Mouse (Mus musculus): ENCODE data around the gene Exosc5. TPM values are rescaled to one million over a fixed set of nuclear protein-coding genes. Genes with fewer than 3 reads are reported as not detected.
A peak's percentile ranks its signal among the peaks of the same experiment; 100 is the strongest.

Gene Exosc5
- total and polyA plus RNA-seq, 3 experiments: 109 to 134 TPM; not detected in 1

- TF ChIP-seq ZMIZ1 (IDR thresholded peaks at IDR 0.05; ENCODE audit: low read depth, low read length) (0 out of 2 replicates have a peak, but pooled peaks have one; percentile 15), KAT2A (conservative IDR thresholded peaks at IDR 0.05; ENCODE audit: low read depth, low read length) (no peak), BHLHE40 (IDR thresholded peaks at IDR 0.05; ENCODE audit: borderline replicate concordance, low read depth, low read length) (no peak), UBTF (IDR thresholded peaks at IDR 0.05; ENCODE audit: borderline replicate concordance, insufficient read depth, low read depth, low read length) (no peak), ZKSCAN1 (IDR thresholded peaks at IDR 0.05; ENCODE audit: low read depth, low read length) (no peak), MYC (IDR thresholded peaks at IDR 0.05; ENCODE audit: low read depth, low read length) (0 out of 2 replicates have a peak, but pooled peaks have one; percentile 23), JUND (IDR thresholded peaks at IDR 0.05; ENCODE audit: low read depth, low read length) (no peak), MXI1 (IDR thresholded peaks at IDR 0.05; ENCODE audit: low read depth, low read length) (no peak; the same call in none of the 2 replicates), MAZ (IDR thresholded peaks at IDR 0.05; ENCODE audit: low read depth, low read length) (no peak)
Measured at GRCm38 (mm10) chr7:25719761-25720610, 61.0 kb downstream of the Exosc5 start (continued).

GRCm38 (mm10) chr7:25720760-25721159 lies 61.8 kb downstream of the Exosc5 start:
- no peak overlapping the region for H3K27ac ChIP-seq (ENCODE audit: control insufficient read depth, low read depth, low read length)
- peaks cover 3% of the 10 kb centered on the region; the same call in 1 of the 2 replicates for H3K79me2 ChIP-seq (ENCODE audit: control insufficient read depth, insufficient read depth, low read length, poor library complexity)
- DNase-seq (ENCODE audit: low read depth, low spot score): no peak
- H3K4me3 ChIP-seq (ENCODE audit: control insufficient read depth in 1 of 2, insufficient read depth in 1 of 2, low read depth in 2 of 2, low read length in 2 of 2): no peak overlapping the region
- peaks cover 15 to 26% of the 10 kb centered on the region in 2 experiments for H3K36me3 ChIP-seq (ENCODE audit: control insufficient read depth in 1 of 2, insufficient read depth in 2 of 2, low read length in 2 of 2)
- no peak overlapping the region for H3K9ac ChIP-seq (ENCODE audit: control insufficient read depth, low read depth, low read length, poor library complexity, severe bottlenecking)
- peaks cover 3 to 19% of the 10 kb centered on the region in 2 experiments; a peak in 3 of 4 replicates for H3K4me1 ChIP-seq (ENCODE audit: control insufficient read depth in 1 of 2, insufficient read depth in 2 of 2, low read length in 2 of 2)
- no peaks in the 10 kb centered on the region for H3K27me3 ChIP-seq (ENCODE audit: control insufficient read depth in 1 of 2, insufficient read depth in 2 of 2, low read length in 2 of 2)
- TF ChIP-seq ZMIZ1 (IDR thresholded peaks at IDR 0.05; ENCODE audit: low read depth, low read length) (no peak), E2F4 (IDR thresholded peaks at IDR 0.05; ENCODE audit: borderline replicate concordance, low read depth, low read length) (no peak), MAX (IDR thresholded peaks at IDR 0.05; ENCODE audit: low read length) (no peak), BHLHE40 (IDR thresholded peaks at IDR 0.05; ENCODE audit: borderline replicate concordance, low read depth, low read length) (no peak), KAT2A (conservative IDR thresholded peaks at IDR 0.05; ENCODE audit: low read depth, low read length) (no peak)
- no peaks in the 10 kb centered on the region for H3K9me3 ChIP-seq (replicated peaks; ENCODE audit: insufficient read depth, low read length)

Other genes with a start within 250 kb of the Exosc5 start
- gene Cxcl17, start 246.3 kb upstream of the Exosc5 start, total RNA-seq (2012; rRNA removed): not detected in 2 replicates
- gene Cxcl17, start 246.3 kb upstream of the Exosc5 start, polyA plus RNA-seq (2012; ENCODE audit: insufficient read depth in 1 of 2, insufficient read length in 2 of 2, low read depth in 1 of 2, low replicate concordance in 2 of 2, missing spikeins in 1 of 2): not detected
- 0.27 and 0.46 TPM in 2 replicates for gene Ceacam1, start 181.6 kb upstream of the Exosc5 start, total RNA-seq (2012; rRNA removed)
- 1 to 10 TPM in 1 of 2 experiments, not detected in 1; 1.5 TPM for gene Ceacam1, start 181.6 kb upstream of the Exosc5 start, polyA plus RNA-seq (2012; ENCODE audit: insufficient read depth in 1 of 2, insufficient read length in 2 of 2, low read depth in 1 of 2, low replicate concordance in 2 of 2, missing spikeins in 1 of 2)
- 0.07 TPM in 1 of 2 replicates, not detected in the other for gene Ceacam2, start 119.3 kb upstream of the Exosc5 start, total RNA-seq (2012; rRNA removed)
- under 1 TPM in 1 of 2 experiments, not detected in 1; 0.13 TPM for gene Ceacam2, start 119.3 kb upstream of the Exosc5 start, polyA plus RNA-seq (2012; ENCODE audit: insufficient read depth in 1 of 2, insufficient read length in 2 of 2, low read depth in 1 of 2, low replicate concordance in 2 of 2, missing spikeins in 1 of 2)
- gene Erich4, start 43.3 kb upstream of the Exosc5 start, total RNA-seq (2012; rRNA removed): not detected in 2 replicates
- gene Erich4, start 43.3 kb upstream of the Exosc5 start, polyA plus RNA-seq (2012; ENCODE audit: insufficient read depth in 1 of 2, insufficient read length in 2 of 2, low read depth in 1 of 2, low replicate concordance in 2 of 2, missing spikeins in 1 of 2): not detected
- 12.4 and 14.8 TPM in 2 replicates for gene Dmac2, start 39.8 kb upstream of the Exosc5 start, total RNA-seq (2012; rRNA removed)
- 10 to 100 TPM in 1 of 2 experiments, not detected in 1; 32.8 TPM for gene Dmac2, start 39.8 kb upstream of the Exosc5 start, polyA plus RNA-seq (2012; ENCODE audit: insufficient read depth in 1 of 2, insufficient read length in 2 of 2, low read depth in 1 of 2, low replicate concordance in 2 of 2, missing spikeins in 1 of 2)
- gene B3gnt8, start 32.5 kb upstream of the Exosc5 start, total RNA-seq (2012; rRNA removed): 0.46 TPM in 2 replicates
- 1 to 10 TPM in 1 of 2 experiments, not detected in 1; 1.6 TPM for gene B3gnt8, start 32.5 kb upstream of the Exosc5 start, polyA plus RNA-seq (2012; ENCODE audit: insufficient read depth in 1 of 2, insufficient read length in 2 of 2, low read depth in 1 of 2, low replicate concordance in 2 of 2, missing spikeins in 1 of 2)
- gene Bckdha, start 183 bp upstream of the Exosc5 start, total RNA-seq (2012; rRNA removed): 21.4 and 27.0 TPM in 2 replicates
- gene Bckdha, start 183 bp upstream of the Exosc5 start, polyA plus RNA-seq (2012; ENCODE audit: insufficient read depth in 1 of 2, insufficient read length in 2 of 2, low read depth in 1 of 2, low replicate concordance in 2 of 2, missing spikeins in 1 of 2): 10 to 100 TPM in 1 of 2 experiments, not detected in 1; 33.1 TPM
- gene Tmem91, start 16.0 kb downstream of the Exosc5 start, total RNA-seq (2012; rRNA removed): 0.59 and 0.89 TPM in 2 replicates
- 1 to 10 TPM in 1 of 2 experiments, not detected in 1; 3.3 TPM for gene Tmem91, start 16.0 kb downstream of the Exosc5 start, polyA plus RNA-seq (2012; ENCODE audit: insufficient read depth in 1 of 2, insufficient read length in 2 of 2, low read depth in 1 of 2, low replicate concordance in 2 of 2, missing spikeins in 1 of 2)
- gene B9d2, start 21.6 kb downstream of the Exosc5 start, total RNA-seq (2012; rRNA removed): 70.4 TPM in 2 replicates
- 100 to 1,000 TPM in 1 of 2 experiments, not detected in 1; 108 TPM for gene B9d2, start 21.6 kb downstream of the Exosc5 start, polyA plus RNA-seq (2012; ENCODE audit: insufficient read depth in 1 of 2, insufficient read length in 2 of 2, low read depth in 1 of 2, low replicate concordance in 2 of 2, missing spikeins in 1 of 2)
- gene Tgfb1, start 27.8 kb downstream of the Exosc5 start, total RNA-seq (2012; rRNA removed): 108 and 121 TPM in 2 replicates
- gene Tgfb1, start 27.8 kb downstream of the Exosc5 start, polyA plus RNA-seq (2012; ENCODE audit: insufficient read depth in 1 of 2, insufficient read length in 2 of 2, low read depth in 1 of 2, low replicate concordance in 2 of 2, missing spikeins in 1 of 2): 100 to 1,000 TPM; 164 to 489 TPM
- gene Ccdc97, start 59.9 kb downstream of the Exosc5 start, total RNA-seq (2012; rRNA removed): 8.0 and 8.4 TPM in 2 replicates
- gene Ccdc97, start 59.9 kb downstream of the Exosc5 start, polyA plus RNA-seq (2012; ENCODE audit: insufficient read depth in 1 of 2, insufficient read length in 2 of 2, low read depth in 1 of 2, low replicate concordance in 2 of 2, missing spikeins in 1 of 2): 10 to 100 TPM in 1 of 2 experiments, not detected in 1; 39.7 TPM
- gene Hnrnpul1, start 95.6 kb downstream of the Exosc5 start, total RNA-seq (2012; rRNA removed): 56.1 and 57.2 TPM in 2 replicates
- gene Hnrnpul1, start 95.6 kb downstream of the Exosc5 start, polyA plus RNA-seq (2012; ENCODE audit: insufficient read depth in 1 of 2, insufficient read length in 2 of 2, low read depth in 1 of 2, low replicate concordance in 2 of 2, missing spikeins in 1 of 2): 100 to 1,000 TPM; 181 to 215 TPM
- gene Axl, start 129.5 kb downstream of the Exosc5 start, total RNA-seq (2012; rRNA removed): 0.13 and 0.19 TPM in 2 replicates
- not detected for gene Axl, start 129.5 kb downstream of the Exosc5 start, polyA plus RNA-seq (2012; ENCODE audit: insufficient read depth in 1 of 2, insufficient read length in 2 of 2, low read depth in 1 of 2, low replicate concordance in 2 of 2, missing spikeins in 1 of 2)
- not detected in 2 replicates for gene Cyp2s1, start 157.7 kb downstream of the Exosc5 start, total RNA-seq (2012; rRNA removed)
- not detected for gene Cyp2s1, start 157.7 kb downstream of the Exosc5 start, polyA plus RNA-seq (2012; ENCODE audit: insufficient read depth in 1 of 2, insufficient read length in 2 of 2, low read depth in 1 of 2, low replicate concordance in 2 of 2, missing spikeins in 1 of 2)
- gene Cyp2b10, start 238.5 kb downstream of the Exosc5 start, total RNA-seq (2012; rRNA removed): not detected in 2 replicates
- gene Cyp2b10, start 238.5 kb downstream of the Exosc5 start, polyA plus RNA-seq (2012; ENCODE audit: insufficient read depth in 1 of 2, insufficient read length in 2 of 2, low read depth in 1 of 2, low replicate concordance in 2 of 2, missing spikeins in 1 of 2): not detected